Mouse (Mus musculus) testis, adult 2 months (tissue): ENCODE data around the gene Ndufs3.

ENCODE experiments used
- CTCF ChIP-seq: fragments of 200-500 bp; IDR thresholded peaks from 2 replicates; pipeline ENCODE4 v1.5.1; 2012; ENCODE audit warnings: low read depth, mild to moderate bottlenecking, inconsistent platforms, low read length, moderate library complexity; ENCODE audit not compliant: control insufficient read depth, insufficient read depth, insufficient replicate concordance
- POLR2A ChIP-seq: fragments of 200-500 bp; IDR thresholded peaks from 2 replicates; pipeline ENCODE4 v1.6.1; 2012; ENCODE audit warnings: low read depth, mild to moderate bottlenecking, inconsistent platforms, low read length, moderate library complexity; ENCODE audit not compliant: control insufficient read depth

DNA sequence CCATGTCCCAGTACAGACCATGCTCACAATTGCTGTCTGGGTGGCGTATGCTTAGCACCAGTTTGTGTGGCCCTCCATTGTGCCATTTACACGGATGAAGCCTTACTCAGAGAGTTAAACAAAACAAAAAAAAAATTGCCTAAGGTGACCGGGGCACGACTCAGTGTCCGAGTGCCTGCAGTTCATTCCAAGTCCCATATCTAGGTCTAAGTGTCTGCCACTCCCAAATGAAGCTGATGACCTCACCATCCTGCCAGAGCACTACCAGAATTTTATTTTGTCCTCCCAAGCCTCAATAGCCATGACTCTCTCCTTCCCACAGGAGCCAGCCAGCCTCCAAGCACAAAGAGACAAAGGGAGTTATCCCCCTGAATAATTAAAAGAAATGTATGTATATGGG lies 17.0 kb downstream of the Ndufs3 start:
- TF ChIP-seq CTCF = no peak
- TF ChIP-seq POLR2A = no peak
